Mouse (Mus musculus): ENCODE data around the gene Ecsit.

- no peak for TF ChIP-seq POLR2A (IDR thresholded peaks at IDR 0.05; ENCODE audit: control insufficient read depth, low read depth, low read length)
- TF ChIP-seq CTCF (IDR thresholded peaks at IDR 0.05; ENCODE audit: control insufficient read depth, insufficient read depth, insufficient replicate concordance, low read depth, low read length) = no peak
These were observed 30.8 kb upstream of the Ecsit start for GRCm38 (mm10) chr9:22116086-22116485.

Measured in testis, adult 2 months (tissue).